Mouse (Mus musculus) yolk sac, embryonic 10.5 days (tissue): Measurements from ENCODE around the gene Antxr1.
"Not testable (repeated sequence)": the region's sequence is repeated elsewhere in the genome, so short reads cannot be mapped to it uniquely, and the experiment has no call there.

Experiments used
- DNase-seq: peaks from one replicate; pipeline ENCODE4 v3.0.0-alpha.2; 2017; ENCODE audit warnings: low spot score

Antxr1 gene

GRCm38 (mm10) chr6:87101955-87102353 lies 233.7 kb downstream of the Antxr1 start:
- DNase-seq = no peak

- DNase-seq = peak; percentile 59
Measured at GRCm38 (mm10) chr6:87101281-87101954, 234.2 kb downstream of the Antxr1 start.

- no peak for DNase-seq
Measured at GRCm38 (mm10) chr6:87100297-87101020, 235.2 kb downstream of the Antxr1 start.

- DNase-seq = no peak
Measured at GRCm38 (mm10) chr6:87099671-87100296, 235.8 kb downstream of the Antxr1 start.

GRCm38 (mm10) chr6:87099261-87099660 lies 236.4 kb downstream of the Antxr1 start:
- no peak for DNase-seq

GRCm38 (mm10) chr6:87093631-87094030 lies 242.0 kb downstream of the Antxr1 start:
- not testable (repeated sequence) for DNase-seq

GRCm38 (mm10) chr6:87092476-87092875 lies 243.1 kb downstream of the Antxr1 start:
- DNase-seq = no peak

- DNase-seq = no peak
Measured at GRCm38 (mm10) chr6:87090877-87091276, 244.7 kb downstream of the Antxr1 start.

- no peak for DNase-seq
Measured at GRCm38 (mm10) chr6:87088356-87088755, 247.3 kb downstream of the Antxr1 start.

- DNase-seq = no peak
Measured at GRCm38 (mm10) chr6:87085026-87085425, 250.6 kb downstream of the Antxr1 start.
